Mouse (Mus musculus) forebrain, postnatal 0 days (tissue): Measurements from ENCODE around the gene Dnajc1. TPM values are rescaled to one million over a fixed set of nuclear protein-coding genes. Genes with fewer than 3 reads are reported as not detected.

ENCODE experiments used
- ATAC-seq: fragments of 200-750 bp; cut with Nextera tagmentation; 2 replicates; pipeline ENCODE4 v1.8.0; 2017; ENCODE audit warnings: mild to moderate bottlenecking, moderate library complexity
- DNase-seq: peaks from one replicate; pipeline ENCODE4 v3.0.0-alpha.2; 2015
- H3K27ac ChIP-seq: fragments of 300-500 bp; sonication (generic); 2 replicates; pipeline ENCODE4 v1.5.1; 2014; ENCODE audit warnings: low read depth, mild to moderate bottlenecking, antibody characterized with exemption, low read length, moderate library complexity, mixed read lengths
- H3K27me3 ChIP-seq: fragments of 300-500 bp; sonication (generic); 2 replicates; pipeline ENCODE4 v1.6.1; 2014; ENCODE audit warnings: mild to moderate bottlenecking, low read length, mixed read lengths; ENCODE audit not compliant: insufficient read depth
- H3K36me3 ChIP-seq: fragments of 300-500 bp; sonication (generic); 2 replicates; pipeline ENCODE4 v1.6.1; 2014; ENCODE audit warnings: mild to moderate bottlenecking, moderate library complexity; ENCODE audit not compliant: insufficient read depth
- H3K4me1 ChIP-seq: fragments of 300-500 bp; sonication (generic); 2 replicates; pipeline ENCODE4 v1.6.1; 2014; ENCODE audit warnings: antibody characterized with exemption; ENCODE audit not compliant: insufficient read depth
- H3K4me2 ChIP-seq: fragments of 300-500 bp; sonication (generic); 2 replicates; pipeline ENCODE4 v1.6.1; 2014; ENCODE audit warnings: low read depth, mild to moderate bottlenecking, moderate library complexity
- H3K4me3 ChIP-seq: fragments of 300-500 bp; sonication (generic); 2 replicates; pipeline ENCODE4 v1.5.1; 2014; ENCODE audit warnings: low read depth, low read length, mixed read lengths
- H3K9ac ChIP-seq: fragments of 300-500 bp; sonication (generic); 2 replicates; pipeline ENCODE4 v1.6.1; 2014; ENCODE audit warnings: mild to moderate bottlenecking
- H3K9me3 ChIP-seq: fragments of 300-500 bp; sonication (generic); 2 replicates; pipeline ENCODE4 v1.6.1; 2016; ENCODE audit warnings: low read length
- CTCF ChIP-seq: sonication (generic); IDR thresholded peaks from 2 replicates; pipeline ENCODE4 v1.5.1; 2016; ENCODE audit warnings: antibody characterized with exemption, control low read depth, low read depth
- WGBS: fragments of 180-500 bp; shearing (Covaris S2); extraction: QIAGEN DNeasy Blood & Tissue Kit; methylation state at CpG from one replicate; pipeline ENCODE4 v1.1.7; 2014; 5-methylcytosine and 5-hydroxymethylcytosine counted together
- polyA plus RNA-seq: library from polyadenylated mRNA; unstranded; fragments of >200 nt; fragmentation: Nextera tagmentation; extraction: Ambion mirVana; gene quantifications from 2 replicates; pipeline ENCODE4 v1.2.1, GENCODE M21; 2015
- total RNA-seq: library from RNA; depleted of rRNA; stranded (reverse); fragments of >200 nt; gene quantifications from 2 replicates; pipeline ENCODE4 v1.2.3, GENCODE M21; 2014

The Dnajc1 gene
- total and polyA plus RNA-seq, 2 experiments from 2014 or later = 15.7 to 18.7 TPM

- Histone ChIP-seq H3K27ac (no peak overlapping the region), H3K9me3 (no peaks in the 10 kb centered on the region), H3K4me1 (no peaks in the 10 kb centered on the region), H3K4me3 (no peak overlapping the region), H3K36me3 (peaks cover 4% of the 10 kb centered on the region; the same call in 1 of the 2 replicates), H3K27me3 (no peaks in the 10 kb centered on the region), H3K4me2 (no peak overlapping the region), H3K9ac (no peak overlapping the region)
- DNase-seq (no peak), ATAC-seq (no peak)
- WGBS = 82% methylated on average over 3 of the region's 3 CpGs
- no peak for TF ChIP-seq CTCF
Measured at GRCm38 (mm10) chr2:18156131-18156530, 236.5 kb downstream of the Dnajc1 start.
